Mouse (Mus musculus) forebrain, embryonic 14.5 days (tissue): ENCODE results near the gene Lemd2. TPM values are rescaled to one million over a fixed set of nuclear protein-coding genes. Genes with fewer than 3 reads are reported as not detected.
A peak's percentile ranks its signal among the peaks of the same experiment; 100 is the strongest.

Experiments
- ATAC-seq: fragments of 200-750 bp; cut with Nextera tagmentation; 2 replicates; pipeline ENCODE4 v1.8.0; 2017; ENCODE audit warnings: mild to moderate bottlenecking, moderate library complexity
- DNase-seq: peaks from one replicate; pipeline ENCODE4 v3.0.0-alpha.2; 2015; ENCODE audit warnings: low spot score
- H3K27ac ChIP-seq: fragments of 300-500 bp; sonication (generic); 2 replicates; pipeline ENCODE4 v1.5.1; 2014; ENCODE audit warnings: low read depth, mild to moderate bottlenecking, control low read depth, low read length, moderate library complexity
- H3K27me3 ChIP-seq: fragments of 300-500 bp; sonication (generic); replicated peaks from 2 replicates; pipeline ENCODE4 v1.6.1; 2014; ENCODE audit warnings: low read length, control low read depth, mixed read lengths; ENCODE audit not compliant: control insufficient read depth, insufficient read depth
- H3K36me3 ChIP-seq: fragments of 300-500 bp; sonication (generic); 2 replicates; pipeline ENCODE4 v1.6.1; 2014; ENCODE audit warnings: low read length, control low read depth; ENCODE audit not compliant: control insufficient read depth, insufficient read depth
- H3K4me1 ChIP-seq: fragments of 300-500 bp; sonication (generic); 2 replicates; pipeline ENCODE4 v1.6.1; 2014; ENCODE audit warnings: antibody characterized with exemption, low read length, control low read depth; ENCODE audit not compliant: control insufficient read depth, insufficient read depth
- H3K4me2 ChIP-seq: fragments of 300-500 bp; sonication (generic); 2 replicates; pipeline ENCODE4 v1.6.1; 2014; ENCODE audit warnings: mild to moderate bottlenecking, control low read depth, low read length
- H3K4me3 ChIP-seq: fragments of 300-500 bp; sonication (generic); 2 replicates; pipeline ENCODE4 v1.5.1; 2014; ENCODE audit warnings: low read depth, low read length, control low read depth
- H3K9ac ChIP-seq: fragments of 300-500 bp; sonication (generic); 2 replicates; pipeline ENCODE4 v1.6.1; 2014; ENCODE audit warnings: mild to moderate bottlenecking, low read length, control low read depth, moderate library complexity
- H3K9me3 ChIP-seq: fragments of 300-500 bp; sonication (generic); replicated peaks from 2 replicates; pipeline ENCODE4 v1.6.1; 2016; ENCODE audit warnings: low read length, control low read depth, mixed read lengths; ENCODE audit not compliant: control insufficient read depth
- WGBS: fragments of 180-500 bp; shearing (Covaris S2); extraction: QIAGEN DNeasy Blood & Tissue Kit; methylation state at CpG from one replicate; pipeline ENCODE4 v1.1.7; 2014; 5-methylcytosine and 5-hydroxymethylcytosine counted together
- polyA plus RNA-seq: library from polyadenylated mRNA; unstranded; fragments of >200 nt; fragmentation: Nextera tagmentation; extraction: Ambion mirVana; gene quantifications from 2 replicates; pipeline ENCODE4 v1.2.1, GENCODE M21; 2014

The Lemd2 gene
- polyA plus RNA-seq, 1 experiment from 2014 or later: 11.3 TPM

DNA sequence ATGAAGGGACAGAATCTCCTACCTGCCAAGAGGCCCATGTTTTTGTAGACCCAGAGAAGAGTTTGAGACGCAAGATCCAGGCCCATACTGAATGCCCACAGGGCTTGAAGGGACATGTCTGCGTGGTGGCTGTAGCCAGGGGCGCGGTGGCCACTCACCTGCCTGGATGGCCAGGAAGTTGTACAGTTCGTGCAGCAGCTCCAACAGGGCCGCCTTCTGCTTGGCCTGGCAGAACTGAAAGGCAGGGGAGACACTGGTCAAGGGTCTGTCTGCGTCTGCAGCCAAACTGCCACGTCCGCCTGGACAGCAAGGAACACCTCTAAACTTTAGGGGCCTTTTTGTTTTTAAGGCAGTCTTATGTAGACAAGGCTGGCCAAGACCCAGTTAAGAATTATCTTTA is 5.1 kb downstream of the Lemd2 start:
- no peak overlapping the region for H3K9ac ChIP-seq

DNA sequence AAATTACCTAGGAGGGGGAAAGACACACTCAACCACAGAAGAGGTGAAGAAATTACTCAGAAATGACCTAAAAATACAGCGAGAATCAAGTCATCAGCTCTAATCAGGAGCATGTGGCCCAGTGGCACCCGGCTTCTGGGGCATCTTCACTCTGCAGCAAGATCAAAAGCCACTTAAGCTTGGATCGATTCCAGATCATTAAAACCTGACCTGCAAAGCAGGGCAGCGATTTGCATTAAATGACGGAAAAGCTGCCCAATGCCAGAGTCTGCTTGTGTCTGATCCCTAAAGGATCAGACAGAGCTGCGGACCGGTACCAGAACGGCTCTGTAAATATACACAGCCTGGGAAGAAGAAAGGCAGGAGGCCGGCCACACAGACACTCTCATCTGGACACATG is 8.1 kb downstream of the Lemd2 start:
- no peak overlapping the region for H3K4me2 ChIP-seq
- H3K9ac ChIP-seq: no peak overlapping the region
- DNase-seq (peak; percentile 47), ATAC-seq (peak; percentile 7; the same call in 1 of the 2 replicates)
- H3K27ac ChIP-seq: no peak overlapping the region
- H3K36me3 ChIP-seq: peaks cover 87% of the 10 kb centered on the region
- no peaks in the 10 kb centered on the region for H3K27me3 ChIP-seq
- H3K4me3 ChIP-seq: no peak overlapping the region
- no peaks in the 10 kb centered on the region for H3K9me3 ChIP-seq
- WGBS: 55% methylated on average over 9 of the region's 9 CpGs
- no peaks in the 10 kb centered on the region for H3K4me1 ChIP-seq

More for the DNA sequence above, 5.1 kb downstream of the Lemd2 start:
- H3K4me3 ChIP-seq: no peak overlapping the region
- H3K27me3 ChIP-seq: no peaks in the 10 kb centered on the region
- no peak for DNase-seq
- peaks cover 3% of the 10 kb centered on the region; the same call in 1 of the 2 replicates for H3K4me1 ChIP-seq
- H3K36me3 ChIP-seq: peaks cover 71% of the 10 kb centered on the region
- H3K4me2 ChIP-seq: no peak overlapping the region
- H3K27ac ChIP-seq: no peak overlapping the region
- 97% methylated on average over 9 of the region's 9 CpGs for WGBS
- H3K9me3 ChIP-seq: no peaks in the 10 kb centered on the region
- ATAC-seq: no peak

DNA sequence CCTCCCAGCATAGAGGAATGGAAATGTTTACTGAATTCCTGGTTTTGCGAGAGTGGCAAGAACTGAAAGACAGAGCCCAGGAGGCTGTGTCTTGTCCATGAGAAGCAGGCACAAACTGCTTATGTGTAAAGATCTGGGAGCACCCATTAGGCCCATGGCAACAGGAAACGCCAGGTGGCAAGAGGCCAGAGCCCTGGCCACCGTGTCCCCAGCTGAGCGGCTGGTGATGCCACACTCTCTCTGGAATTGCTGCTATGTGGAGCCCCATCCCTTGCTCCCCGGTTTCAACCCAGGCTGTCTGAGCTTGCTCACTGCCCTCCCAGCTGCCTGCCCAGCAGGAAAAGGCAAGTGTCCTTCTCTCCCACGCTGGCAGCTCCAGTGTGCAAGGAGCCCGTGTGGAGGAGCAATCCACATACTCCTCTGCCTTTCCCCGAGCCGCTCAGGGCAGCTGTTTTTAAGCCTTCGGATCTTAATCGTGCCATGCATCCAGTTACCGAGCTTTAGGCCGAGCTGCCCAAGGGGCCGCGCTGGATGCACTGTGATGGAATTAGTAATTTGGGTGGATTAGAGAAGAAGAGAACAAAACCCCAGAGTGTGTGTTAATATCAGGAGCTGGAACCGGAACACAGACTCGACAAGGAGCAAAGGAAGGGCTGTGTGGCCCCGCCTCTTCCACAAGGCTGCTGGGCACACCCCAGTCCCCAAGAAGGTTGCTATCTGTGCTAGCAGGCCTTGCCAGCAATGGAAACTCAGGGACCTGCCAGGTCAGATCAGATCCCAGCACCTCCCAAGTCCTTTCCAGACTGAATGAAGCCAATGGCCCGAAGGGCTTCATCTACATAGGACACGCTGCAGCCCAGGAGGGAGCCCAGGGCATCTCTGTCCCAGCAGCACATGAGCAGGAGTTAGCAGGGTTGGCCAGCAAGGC is 9.7 kb downstream of the Lemd2 start:
- WGBS: 51% methylated on average over 20 of the region's 20 CpGs

DNA sequence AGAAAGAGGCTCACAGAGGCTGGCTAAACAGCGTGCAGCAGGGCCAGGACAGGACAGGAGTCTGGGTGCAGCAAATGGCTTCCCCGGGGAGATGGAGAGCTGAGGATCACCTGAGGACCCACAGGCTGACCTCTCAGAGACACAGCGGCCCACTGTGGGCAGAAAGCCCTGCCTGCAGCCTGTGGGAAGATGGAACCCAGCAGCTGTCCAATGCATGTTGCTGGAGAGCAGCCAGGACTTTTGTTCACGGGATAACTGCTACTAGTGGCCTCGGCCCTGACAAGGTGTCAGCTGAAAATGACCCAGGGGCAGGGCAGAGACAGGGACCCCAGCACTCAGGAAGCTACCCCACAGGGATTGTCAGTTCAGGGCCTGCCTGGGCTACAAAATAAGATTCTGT is 12.5 kb downstream of the Lemd2 start:
- no peak overlapping the region for H3K27ac ChIP-seq
- no peak for ATAC-seq
- DNase-seq: no peak
- H3K4me3 ChIP-seq: no peak overlapping the region
- H3K9me3 ChIP-seq: no peaks in the 10 kb centered on the region
- H3K27me3 ChIP-seq: no peaks in the 10 kb centered on the region
- peaks cover 69% of the 10 kb centered on the region for H3K36me3 ChIP-seq
- no peaks in the 10 kb centered on the region for H3K4me1 ChIP-seq
- 87% methylated on average over 5 of the region's 5 CpGs for WGBS
- H3K4me2 ChIP-seq: no peak overlapping the region
- no peak overlapping the region for H3K9ac ChIP-seq

More for the DNA sequence above, 9.7 kb downstream of the Lemd2 start:
- Histone ChIP-seq H3K4me1 (no peaks in the 10 kb centered on the region), H3K9ac (no peak overlapping the region; the same call in 1 of the 2 replicates), H3K4me2 (no peak overlapping the region), H3K9me3 (no peaks in the 10 kb centered on the region), H3K36me3 (peaks cover 83% of the 10 kb centered on the region), H3K27ac (peak overlapping the region; percentile 39; the same call in 1 of the 2 replicates), H3K27me3 (no peaks in the 10 kb centered on the region), H3K4me3 (no peak overlapping the region)
- DNase-seq (no peak), ATAC-seq (no peak)

DNA sequence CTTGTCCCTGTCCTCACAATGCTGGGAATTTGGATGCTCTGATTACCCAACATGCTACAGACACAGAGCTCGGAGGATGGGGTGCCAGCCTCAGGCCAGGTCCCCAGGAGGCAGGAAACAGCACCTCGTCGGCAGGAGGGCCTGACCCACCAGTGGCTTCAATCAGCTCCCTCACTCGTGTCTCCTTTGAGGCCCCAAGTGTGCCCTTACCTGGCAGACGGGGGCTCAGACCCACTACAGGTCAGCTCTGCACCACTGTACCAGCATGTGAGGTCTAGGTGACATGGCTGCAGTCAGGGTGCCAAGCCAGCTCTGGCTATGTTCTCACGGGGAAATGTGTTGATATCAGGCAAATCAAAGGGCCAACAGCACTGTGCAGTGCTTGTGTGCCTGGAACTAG is 13.1 kb downstream of the Lemd2 start:
- Histone ChIP-seq H3K36me3 (peaks cover 65% of the 10 kb centered on the region), H3K9me3 (no peaks in the 10 kb centered on the region), H3K4me3 (no peak overlapping the region), H3K27me3 (no peaks in the 10 kb centered on the region), H3K4me2 (no peak overlapping the region), H3K9ac (no peak overlapping the region), H3K27ac (no peak overlapping the region), H3K4me1 (no peaks in the 10 kb centered on the region)
- ATAC-seq: no peak
- DNase-seq: no peak
- whole genome bisulfite sequencing: 87% methylated on average over 6 of the region's 6 CpGs

DNA sequence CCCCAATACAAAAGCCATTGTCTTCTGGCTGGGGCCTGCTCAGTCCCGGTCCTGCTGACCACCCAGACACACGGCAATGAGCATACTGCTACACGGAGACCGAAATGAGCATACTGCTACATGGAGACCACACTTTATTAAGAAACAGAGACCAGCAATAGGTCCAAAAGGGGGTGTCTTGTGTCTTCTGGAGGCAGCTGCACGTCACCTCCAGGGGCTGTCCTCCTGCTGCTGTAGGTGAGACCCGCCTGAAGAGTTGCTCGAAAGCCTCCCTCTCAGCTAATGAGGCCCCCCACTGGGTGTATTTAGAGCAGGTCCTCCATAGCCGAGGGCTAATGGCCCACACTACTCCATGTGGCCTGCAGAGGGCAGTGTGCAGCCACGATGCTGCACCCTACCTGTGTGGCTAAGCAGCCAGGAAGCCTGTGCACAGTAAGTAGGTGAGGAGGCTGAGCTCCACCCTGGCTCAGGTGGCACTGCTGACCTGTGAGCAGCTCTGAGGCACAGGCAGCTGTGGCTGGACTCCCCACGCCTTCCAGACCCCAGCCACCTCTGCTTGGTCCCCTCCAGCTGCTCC is 14.5 kb downstream of the Lemd2 start:
- Histone ChIP-seq H3K4me1 (no peaks in the 10 kb centered on the region), H3K27ac (no peak overlapping the region), H3K4me3 (no peak overlapping the region), H3K9me3 (no peaks in the 10 kb centered on the region), H3K36me3 (peaks cover 51% of the 10 kb centered on the region), H3K9ac (no peak overlapping the region), H3K27me3 (no peaks in the 10 kb centered on the region), H3K4me2 (no peak overlapping the region)
- peak; percentile 87 for ATAC-seq
- peak; percentile 80 for DNase-seq
- WGBS: 14% methylated on average over 10 of the region's 10 CpGs

DNA sequence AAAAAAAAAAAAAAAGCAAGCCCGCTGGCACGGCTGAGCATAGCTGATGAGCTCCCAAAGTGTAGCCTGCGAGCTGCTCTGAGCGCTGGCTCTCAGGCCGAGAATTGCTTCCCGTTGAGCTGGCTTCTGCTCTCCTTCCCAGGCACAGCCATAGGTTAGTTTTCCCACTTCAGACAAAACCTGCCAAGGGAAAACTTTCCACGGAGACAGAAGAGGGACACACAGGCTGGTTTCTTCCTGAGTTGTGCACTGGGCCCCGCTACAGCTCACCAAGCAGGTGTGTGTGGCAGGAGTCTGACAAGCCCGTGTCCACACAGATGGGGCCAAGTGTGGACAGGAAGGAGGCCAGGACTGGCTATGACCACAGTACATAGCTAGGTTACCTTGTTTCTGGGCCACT is 15.4 kb downstream of the Lemd2 start:
- Histone ChIP-seq H3K4me1 (no peaks in the 10 kb centered on the region), H3K27ac (no peak overlapping the region), H3K4me3 (no peak overlapping the region), H3K36me3 (peaks cover 43% of the 10 kb centered on the region), H3K9ac (no peak overlapping the region), H3K9me3 (no peaks in the 10 kb centered on the region), H3K27me3 (no peaks in the 10 kb centered on the region), H3K4me2 (no peak overlapping the region)
- DNase-seq (no peak), ATAC-seq (no peak)
- 70% methylated on average over 9 of the region's 9 CpGs for WGBS

DNA sequence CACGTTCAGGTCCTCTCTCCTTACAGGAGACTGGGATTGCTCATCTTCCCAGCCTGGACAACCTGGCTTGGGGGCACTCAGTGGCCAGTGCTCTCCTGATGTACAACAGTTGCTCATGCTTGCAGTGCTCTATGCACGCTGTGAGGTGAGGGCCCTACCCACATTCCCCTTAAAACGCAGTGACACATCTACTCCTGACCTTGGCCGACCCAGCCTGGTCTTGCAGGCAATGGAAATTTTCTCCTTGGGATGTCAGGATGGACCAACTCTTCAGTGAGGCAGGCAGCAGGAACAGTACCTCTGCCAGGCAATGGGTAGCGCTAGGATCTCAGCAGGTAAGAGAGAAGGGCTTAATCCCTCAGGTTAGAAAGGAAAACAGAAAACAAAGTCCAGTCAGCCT is 17.2 kb downstream of the Lemd2 start:
- peaks cover 25% of the 10 kb centered on the region for H3K36me3 ChIP-seq
- WGBS: 55% methylated on average over 5 of the region's 5 CpGs
- H3K4me2 ChIP-seq: no peak overlapping the region
- H3K9ac ChIP-seq: no peak overlapping the region
- no peaks in the 10 kb centered on the region for H3K27me3 ChIP-seq
- H3K4me1 ChIP-seq: no peaks in the 10 kb centered on the region
- ATAC-seq: no peak
- H3K4me3 ChIP-seq: no peak overlapping the region
- no peak for DNase-seq
- no peaks in the 10 kb centered on the region for H3K9me3 ChIP-seq
- H3K27ac ChIP-seq: no peak overlapping the region

DNA sequence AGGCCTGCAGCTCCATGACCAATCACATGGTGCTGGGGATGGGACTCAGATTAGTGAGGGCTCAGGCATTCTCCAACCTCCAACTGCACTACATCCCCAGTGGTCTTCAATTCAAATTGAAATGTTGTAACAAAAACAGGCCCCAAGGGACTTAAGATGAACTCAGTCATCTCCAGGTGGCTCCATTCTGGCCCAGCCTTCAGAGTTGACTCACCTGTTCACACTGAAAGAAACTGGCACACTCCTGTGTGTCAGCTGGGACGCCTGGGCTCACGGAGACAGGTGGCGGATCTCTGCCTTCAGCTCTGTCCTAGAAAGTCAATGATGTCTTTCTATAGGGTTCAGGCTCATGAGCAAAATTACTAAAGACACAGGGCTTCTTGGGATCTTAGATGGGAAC is 18.2 kb downstream of the Lemd2 start:
- Histone ChIP-seq H3K9me3 (no peaks in the 10 kb centered on the region), H3K27me3 (no peaks in the 10 kb centered on the region), H3K4me2 (no peak overlapping the region), H3K27ac (no peak overlapping the region), H3K4me3 (no peak overlapping the region), H3K9ac (no peak overlapping the region), H3K4me1 (no peaks in the 10 kb centered on the region), H3K36me3 (peaks cover 15% of the 10 kb centered on the region)
- ATAC-seq (no peak), DNase-seq (no peak)
- 96% methylated on average over 3 of the region's 3 CpGs for WGBS
